Mouse (Mus musculus): ENCODE results near the gene Grip1.

Grip1 gene

DNA sequence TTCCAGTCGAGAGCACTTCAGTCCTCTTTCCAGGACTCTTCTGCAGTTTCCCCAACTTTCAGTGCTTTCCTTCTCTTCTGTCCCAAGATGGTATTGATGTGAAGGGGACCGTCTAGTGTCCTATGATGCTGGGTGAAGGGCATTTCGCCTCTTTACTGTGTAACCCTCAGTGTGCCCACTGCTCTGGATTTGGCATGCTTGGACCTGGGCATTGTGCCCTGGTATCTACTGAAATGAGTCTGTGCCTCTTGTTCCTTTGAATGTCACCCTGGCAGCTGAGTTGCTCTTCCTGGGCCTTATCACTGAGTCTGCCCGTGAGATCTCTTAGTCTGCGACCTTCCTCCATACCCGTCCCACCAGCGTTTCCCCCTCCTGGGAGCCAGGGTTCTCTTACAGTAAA is 9.7 kb downstream of the Grip1 start:
- DNase-seq: no peak

DNA sequence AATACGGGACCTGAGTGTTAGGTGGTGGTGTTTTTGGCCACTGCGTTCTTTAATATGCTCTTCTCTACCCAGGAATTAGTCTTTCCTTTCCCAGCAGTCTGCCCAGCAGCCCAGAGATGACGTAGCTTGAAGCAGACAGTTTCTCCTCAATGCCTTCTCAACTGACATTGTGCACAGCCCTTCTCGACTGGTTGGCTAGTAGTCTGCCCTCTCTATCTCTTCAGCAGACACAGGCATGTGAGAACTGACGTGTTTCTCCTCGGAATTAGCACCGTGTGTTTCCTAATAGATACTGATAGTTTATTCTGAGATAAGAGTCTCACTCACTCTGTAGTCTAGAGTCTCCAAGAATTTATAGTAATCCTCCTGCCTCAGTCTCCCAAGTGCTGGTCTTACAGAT is 10.2 kb downstream of the Grip1 start:
- DNase-seq: no peak

DNA sequence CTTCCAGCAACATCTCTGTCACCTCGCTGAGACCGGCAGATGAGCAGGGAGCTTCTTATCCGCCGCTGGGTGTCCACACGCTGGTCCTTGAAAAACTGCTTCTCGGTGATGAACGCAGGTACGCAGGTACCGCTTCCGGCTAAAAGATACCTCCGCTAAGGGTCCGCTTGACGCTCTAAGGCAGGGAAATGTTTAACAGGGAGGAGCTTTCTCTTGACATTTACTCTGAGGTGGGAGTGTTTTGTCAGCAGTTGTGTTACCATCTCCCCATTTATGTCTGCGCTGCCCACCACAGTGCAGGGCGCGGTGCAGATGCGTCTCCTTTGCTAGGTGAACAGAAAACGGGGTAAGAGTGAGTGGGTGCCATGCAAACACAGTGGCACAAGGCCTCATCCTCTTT is 14.3 kb downstream of the Grip1 start:
- DNase-seq: no peak

DNA sequence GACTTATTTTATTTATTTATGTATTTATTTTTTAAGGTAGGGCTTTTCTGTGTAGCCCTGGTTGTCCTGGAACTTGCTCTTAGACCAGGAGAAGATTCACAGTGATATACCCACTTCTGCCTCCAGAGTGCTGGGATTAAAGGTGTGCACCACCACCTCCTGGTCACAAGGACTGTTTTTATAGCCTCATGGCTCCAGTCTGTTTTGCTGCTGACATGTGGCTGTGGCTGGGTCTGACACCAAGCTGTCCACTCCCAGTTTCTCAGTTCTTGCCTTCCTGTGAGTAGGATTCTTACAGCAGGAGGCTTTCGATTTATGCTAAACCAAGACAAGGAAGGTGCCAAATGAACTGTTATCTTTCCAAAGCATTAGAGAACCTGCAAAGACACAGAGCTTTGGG is 16.5 kb downstream of the Grip1 start:
- DNase-seq: no peak

DNA sequence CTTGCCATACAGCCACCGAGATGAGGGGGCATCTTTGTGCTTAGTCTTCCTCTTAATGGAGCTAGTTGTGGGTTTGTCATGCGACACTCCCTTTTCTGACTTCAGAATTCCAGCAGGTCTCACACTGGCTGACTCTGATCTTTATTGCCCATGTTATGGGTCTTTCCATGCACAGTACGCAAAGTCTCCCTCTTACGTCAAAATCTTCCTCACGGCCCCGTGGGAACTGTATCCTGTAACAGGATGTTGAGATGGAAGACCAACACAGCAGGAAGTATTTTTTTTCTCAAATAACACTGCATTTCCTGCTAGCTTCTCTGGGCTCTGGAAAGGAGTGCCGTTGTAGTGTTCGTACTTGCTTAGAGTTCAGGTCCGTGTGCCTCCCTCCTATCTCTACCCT is 21.5 kb downstream of the Grip1 start:
- DNase-seq: no peak

DNA sequence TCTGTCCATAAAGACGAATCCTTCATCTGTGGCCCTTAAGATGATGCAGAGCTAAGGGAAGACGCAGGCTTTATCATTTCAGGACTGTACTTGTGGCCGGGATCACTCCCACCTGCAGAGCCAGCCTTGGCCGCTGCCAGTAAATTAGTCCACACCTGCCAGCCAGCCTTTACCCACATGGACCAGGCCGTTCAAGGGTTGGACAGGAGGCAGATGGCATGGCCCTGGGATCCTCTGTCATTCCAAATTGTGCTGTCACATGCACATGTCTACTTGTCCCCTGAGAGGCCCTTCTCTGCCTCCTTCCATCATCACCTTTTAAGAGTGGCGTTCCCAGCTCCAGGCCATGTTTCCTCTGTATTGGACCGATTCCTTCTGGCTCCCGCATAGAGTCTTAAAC is 24.0 kb downstream of the Grip1 start:
- DNase-seq: no peak

DNA sequence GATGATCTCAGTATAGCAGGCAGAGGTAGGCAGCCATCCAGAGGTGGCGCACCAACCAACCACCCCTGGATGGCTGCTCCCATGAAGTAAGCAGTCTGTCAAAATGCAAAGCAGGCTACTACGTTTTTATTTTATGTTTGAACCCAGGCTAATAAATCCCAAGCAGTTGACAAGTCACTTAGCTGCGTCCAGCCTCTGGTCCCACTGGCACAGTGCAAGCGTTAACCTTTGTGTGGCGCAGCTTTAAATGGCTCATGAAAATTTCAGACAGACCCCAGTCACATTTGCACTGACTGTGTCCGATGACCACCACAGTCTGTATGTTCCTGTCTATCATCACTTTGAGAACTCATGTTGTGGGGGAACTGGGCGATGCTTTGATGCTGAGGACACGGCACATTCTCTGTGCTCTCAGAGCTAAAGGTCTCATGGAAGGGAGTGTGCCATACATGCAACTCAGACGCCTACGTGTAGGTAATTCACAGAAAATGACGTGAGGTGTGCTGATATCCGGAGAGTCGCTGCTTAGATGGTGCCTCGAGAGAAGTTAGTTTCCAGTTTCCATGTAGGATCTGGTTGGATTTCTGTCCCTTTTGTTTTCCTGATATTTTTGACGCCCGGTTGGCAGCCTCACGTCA is 29.6 kb downstream of the Grip1 start:
- DNase-seq: no peak

DNA sequence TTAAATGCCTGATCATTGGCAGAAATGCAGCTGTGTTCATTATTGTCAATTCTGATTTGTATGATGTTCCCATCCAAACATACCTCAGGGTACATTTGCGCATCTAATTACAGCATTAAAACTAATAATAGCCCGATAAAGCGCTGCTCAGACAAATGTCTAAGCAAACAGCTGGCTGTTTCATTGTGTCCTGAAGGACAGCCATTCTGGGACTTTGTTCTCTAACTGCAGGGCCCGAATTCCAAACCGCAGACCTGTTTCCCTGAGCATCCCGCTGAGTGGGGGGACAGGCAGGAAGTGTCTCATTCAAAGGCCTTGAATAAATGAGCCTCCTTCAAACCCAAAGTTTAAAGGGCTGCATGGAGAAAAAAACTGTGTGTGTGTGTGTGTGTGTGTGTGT is 30.1 kb downstream of the Grip1 start:
- DNase-seq: no peak

DNA sequence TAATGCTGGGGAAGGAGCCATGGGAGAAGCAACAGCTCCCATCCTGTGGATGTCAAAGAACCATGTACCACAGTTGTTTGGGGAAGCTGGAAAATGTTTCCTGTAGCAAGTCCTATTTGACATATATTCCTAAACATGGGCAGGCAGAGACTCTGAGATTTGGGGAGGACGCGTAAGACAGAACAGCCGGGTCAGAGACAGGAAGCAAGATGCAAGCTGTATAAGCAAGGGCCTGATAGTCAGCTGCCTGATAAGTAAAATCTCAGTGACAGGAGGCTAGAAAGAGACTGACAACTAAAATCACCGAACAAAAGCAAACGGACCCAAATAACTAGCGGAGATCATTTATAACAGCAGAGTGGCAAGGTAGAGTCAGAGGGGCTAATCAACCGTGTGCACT is 33.3 kb downstream of the Grip1 start:
- no peak for DNase-seq

DNA sequence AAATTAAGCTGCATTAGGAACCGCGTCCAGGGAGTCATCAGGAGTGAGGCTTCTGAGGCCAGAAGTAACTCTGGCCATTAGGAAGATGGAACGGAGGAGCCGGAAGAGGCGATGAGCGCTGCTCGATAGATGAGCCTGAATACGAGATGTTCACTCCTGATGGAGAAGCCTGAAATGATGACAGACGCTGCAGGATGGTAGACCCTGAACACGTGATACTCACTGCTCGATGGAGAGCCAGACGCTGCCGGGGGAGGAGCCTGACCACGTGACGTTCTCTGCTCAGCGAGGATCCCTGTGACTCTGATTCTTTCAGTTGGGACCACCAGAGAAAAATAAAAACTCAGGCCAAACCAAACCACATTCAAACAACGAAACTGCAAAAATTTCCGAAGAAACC is 37.2 kb downstream of the Grip1 start:
- no peak for DNase-seq

DNA sequence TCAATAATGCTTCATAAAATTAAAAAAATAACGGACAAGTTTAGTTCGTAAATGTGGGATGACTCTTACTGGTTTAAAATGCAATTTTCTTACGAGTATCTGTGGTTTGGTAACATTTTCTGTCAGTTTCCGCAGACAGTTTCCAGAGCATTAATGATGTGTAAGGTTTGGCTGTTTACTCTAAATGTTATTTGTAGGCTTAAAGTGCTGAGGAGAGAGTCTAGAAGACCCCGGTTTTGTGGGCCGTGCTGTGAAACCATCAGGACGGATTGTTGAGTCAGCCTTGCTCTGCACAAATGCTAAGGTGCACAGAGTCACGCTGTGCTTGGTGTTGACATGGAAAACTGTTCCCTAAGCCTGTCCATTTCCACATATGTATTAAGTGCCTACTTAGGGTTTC is 41.7 kb downstream of the Grip1 start:
- no peak for DNase-seq

DNA sequence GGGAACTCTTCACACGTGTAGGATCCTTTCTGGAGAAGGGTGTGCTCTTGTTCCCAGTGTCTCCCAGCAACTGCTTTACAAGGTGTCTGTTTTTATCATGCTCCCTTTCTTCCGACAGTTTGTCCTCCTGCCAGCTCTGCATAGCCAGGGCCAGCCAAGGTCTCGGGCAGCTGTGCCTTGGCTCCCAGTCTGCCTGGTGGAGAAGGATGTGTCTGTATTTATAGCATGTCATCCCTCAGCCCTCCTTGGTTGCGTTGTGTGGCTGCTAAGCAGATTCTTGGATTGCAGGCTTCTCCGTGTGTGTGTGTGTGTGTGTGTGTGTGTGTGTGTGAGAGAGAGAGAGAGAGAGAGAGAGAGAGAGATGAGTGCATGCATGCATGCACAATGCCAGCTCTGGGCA is 42.6 kb downstream of the Grip1 start:
- peak; percentile 20 for DNase-seq

DNA sequence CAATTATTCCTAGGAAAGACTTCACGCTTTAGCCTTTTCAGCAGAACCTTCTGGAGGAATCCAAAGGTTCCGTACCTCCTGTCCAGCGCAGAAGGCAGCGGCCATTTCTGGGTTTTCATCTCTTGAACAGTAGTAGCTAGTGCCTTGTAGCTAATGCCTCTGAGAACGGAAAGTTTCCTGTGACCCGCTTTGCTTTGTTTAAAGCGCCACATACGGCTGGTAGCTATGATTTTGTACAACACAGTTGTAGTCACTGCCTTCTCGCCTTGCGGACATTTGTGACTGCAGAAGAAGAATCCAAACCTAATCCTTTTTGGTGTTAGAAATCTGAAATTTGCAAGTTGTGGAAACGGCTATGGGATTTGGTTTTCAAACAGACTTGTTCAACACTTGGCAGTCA is 68.1 kb downstream of the Grip1 start:
- no peak for DNase-seq

DNA sequence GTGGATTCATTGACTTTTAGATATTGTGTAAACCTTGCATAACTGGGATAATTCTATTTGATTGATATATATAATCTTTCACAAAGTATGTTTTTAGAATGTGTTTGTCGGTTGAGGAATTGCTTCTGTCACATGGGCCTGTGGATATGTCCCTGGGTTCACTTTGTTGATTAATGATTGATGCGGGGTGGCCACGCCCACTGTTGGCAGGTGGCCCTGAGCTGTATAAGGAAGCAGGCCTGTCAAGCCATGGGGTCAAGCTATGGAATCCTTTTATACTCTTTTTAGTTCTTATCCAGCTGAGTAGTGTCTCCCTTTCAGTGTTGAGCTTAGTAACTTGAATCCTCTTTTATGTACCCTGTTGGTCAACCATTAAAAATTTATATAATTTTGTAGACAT is 72.1 kb downstream of the Grip1 start:
- no peak for DNase-seq

DNA sequence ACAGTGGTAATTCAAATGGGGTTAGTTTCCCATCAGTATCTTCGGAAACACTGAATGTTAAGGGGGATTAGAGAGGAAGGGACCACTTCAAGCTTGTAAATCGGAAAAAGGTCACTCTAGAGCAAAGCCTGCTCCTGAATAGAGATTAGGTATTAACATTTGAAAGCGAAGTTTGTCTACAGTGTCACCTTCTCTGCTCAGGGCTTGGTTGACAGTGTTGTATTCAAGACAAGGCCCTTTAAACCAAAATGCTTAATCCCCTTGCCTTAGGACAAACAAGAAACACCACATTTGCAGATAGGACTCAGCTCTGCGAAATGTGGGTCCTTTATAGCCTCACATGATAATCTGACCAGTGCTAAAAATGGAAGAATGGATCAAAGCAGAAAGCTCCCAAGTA is 81.2 kb downstream of the Grip1 start:
- no peak for DNase-seq

DNA sequence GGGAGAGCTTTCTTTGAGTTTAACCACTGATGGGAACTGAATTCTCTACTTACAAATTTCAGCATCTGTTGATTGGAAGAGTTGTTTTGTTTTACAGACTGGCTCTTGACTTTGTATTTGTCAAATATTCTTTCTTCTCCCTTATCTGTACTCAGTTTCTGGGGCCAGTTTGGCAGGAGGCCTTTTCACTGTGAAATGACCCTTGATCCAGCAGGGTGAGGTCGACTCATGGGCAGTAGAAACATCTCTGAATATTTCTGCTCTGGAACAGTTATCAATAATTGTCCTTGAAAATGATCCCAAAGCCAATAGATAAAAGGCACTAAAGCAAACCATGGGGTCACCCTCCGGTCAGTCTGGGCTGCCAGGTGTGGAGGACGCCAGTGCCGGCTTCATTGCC is 88.0 kb downstream of the Grip1 start:
- no peak for DNase-seq

DNA sequence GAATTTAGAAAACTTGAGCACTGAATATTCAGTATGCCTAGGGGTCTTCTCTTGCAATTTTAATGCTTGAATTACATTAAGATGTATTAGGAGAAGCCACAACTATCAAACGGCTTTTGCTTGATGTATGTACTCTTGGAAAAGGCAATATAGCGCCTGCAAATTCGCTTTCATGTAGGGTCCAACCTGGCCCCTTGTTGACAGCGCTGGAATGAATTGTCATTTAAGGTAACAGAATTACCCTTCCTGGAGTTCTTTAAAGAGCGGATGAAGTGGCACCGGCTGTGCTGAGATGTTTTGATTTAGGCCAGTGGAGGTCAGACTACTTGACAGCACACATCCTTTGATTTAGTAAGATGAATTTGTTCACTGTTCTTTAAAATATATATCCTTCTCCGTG is 90.1 kb downstream of the Grip1 start:
- no peak for DNase-seq

DNA sequence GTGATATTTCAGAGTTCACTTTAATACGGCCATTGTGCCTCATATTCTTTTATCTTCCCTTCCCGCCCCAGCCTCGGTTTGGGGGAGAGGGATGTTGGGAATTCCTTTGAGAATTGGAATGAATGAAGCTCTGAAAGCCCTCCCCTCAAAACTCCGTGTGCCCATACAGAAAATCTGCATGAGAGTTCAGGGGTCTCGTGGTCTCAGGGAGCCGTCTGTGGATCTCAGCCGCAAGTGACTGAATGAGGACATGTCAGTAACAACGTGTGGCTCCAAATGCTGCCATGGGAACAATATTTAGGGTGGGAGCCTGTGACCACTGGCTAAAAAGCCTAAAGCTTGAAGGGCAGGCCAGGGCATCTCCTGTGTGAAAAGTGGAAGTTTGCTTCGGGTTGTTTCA is 91.1 kb downstream of the Grip1 start:
- no peak for DNase-seq

DNA sequence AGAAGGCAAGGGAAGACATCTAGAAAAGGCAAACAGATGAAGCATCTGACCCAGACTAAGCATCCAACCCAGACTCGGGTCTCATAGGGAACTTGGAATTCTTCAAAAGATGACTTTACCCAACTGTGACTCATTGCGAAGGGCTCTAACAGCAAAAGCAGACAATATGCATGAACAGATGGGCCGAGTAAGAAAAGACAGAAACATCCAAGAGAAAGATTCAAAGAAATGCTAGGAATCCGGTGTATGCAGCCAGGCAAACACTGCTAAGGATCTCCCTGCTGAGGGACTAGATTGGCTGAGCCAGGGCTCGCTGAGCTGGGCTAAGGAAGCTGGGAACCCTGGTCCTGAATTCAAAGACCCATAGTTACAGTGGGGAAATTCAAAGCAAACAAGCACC is 94.2 kb downstream of the Grip1 start:
- DNase-seq: no peak

DNA sequence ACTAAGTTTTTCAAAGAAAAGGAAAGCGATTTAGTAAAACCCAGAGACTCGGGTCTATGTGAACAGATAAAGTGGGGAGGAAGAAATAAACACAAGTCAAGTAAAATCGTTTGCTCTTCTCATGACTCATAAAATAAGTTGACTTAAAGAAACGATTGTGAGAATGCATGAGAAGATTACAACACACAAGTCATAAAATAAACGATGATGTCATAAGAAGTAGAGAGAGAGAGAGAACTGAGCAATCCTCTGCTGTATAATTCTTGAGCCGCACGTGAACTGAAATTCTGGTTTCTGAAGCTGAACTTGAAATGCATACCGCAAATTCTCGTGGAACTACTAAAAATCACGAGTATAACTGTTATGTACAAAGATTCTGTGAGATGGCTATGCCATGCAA is 95.1 kb downstream of the Grip1 start:
- DNase-seq: no peak

DNA sequence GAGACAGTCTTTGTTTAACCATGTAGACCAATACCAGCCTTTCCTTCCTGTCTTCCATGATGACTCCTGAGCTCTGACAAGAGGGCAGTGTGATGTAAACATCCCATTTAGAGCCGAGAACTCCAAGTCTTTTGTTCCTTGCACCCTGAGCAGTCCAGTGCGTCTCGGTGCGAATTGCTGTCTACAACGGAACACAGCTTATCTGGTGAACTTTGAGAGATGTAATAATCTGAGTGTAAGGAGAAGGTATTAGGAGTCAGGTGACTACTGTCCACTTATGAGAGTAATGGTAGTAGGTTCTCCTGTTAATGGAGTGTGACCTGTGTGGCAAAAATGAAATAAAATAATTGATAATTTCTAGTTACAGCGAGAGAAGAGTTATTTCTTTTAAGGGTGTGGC is 97.0 kb downstream of the Grip1 start:
- no peak for DNase-seq

DNA sequence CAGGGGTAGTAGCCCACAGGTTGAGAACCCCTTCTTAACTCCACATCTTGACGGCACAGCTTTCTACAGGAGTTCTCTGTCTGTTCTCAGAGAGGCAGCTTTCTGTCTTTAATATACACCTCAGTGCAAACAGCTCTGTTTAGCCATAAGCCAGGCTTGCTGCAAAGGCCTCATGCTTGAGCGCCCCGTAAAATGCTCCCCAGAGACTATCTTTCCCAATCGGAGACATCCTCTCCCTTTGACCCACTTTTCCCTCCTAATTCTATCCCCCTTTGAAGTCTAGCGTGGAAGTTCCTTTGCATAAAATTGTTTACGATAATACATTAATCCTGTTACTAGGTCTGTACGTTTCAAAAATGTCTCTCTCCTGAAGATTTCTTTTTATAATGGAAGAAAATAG is 102.7 kb downstream of the Grip1 start:
- no peak for DNase-seq

DNA sequence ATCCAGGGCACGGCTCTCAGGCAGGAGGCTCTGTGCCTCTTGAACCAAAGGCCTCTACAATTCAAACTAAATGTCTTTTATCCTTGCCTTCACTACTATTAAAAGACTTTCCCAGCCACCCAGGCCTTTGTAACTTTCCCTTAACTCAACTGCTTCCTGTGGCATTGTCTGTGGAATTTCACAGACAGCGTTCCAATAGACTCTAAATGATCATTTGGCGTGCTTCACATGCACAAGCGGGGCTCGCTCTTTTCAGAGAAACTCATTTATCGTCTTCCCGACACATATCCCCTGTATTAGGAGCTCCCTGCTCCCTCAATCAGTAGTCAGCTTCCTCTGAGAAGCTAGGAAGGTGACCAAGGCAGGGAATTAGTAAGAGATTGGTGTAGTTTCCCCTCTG is 104.8 kb downstream of the Grip1 start:
- no peak for DNase-seq

DNA sequence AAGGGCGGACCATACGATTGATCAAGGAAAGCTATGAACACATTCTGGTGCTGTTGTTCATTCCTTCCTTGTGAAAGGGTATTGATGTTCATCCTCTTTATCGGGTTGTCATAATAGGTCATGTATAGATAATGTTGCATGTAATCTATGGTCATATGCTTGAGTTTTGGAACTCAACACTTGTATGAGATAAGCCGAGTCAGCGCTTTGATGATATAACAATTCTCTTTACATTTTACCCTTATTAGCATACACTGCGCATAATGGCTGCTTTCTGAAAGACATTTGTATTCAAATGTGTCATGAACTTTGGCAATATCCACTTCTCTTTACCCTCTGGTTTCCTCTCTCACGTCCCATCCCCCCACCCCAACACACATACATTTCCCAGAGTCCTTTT is 111.2 kb downstream of the Grip1 start:
- no peak for DNase-seq

DNA sequence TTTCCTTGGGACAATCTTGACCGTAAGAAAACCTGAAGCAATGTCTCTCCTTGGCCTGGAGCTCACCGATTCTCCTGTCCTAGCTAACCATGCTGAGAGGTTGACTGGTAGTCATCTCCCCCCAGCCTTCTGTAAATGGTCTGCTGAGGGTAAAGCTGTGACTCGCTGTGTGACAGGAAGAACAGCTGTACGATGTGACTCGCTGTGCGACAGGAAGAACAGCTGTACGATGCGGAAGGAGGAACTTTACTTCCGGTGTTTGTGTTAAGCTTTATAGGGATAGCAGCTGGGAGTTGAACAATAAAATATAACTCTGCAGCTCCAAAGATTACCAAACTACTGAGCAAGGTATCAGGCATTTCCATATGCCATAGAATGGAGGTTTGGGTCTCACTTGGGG is 119.5 kb downstream of the Grip1 start:
- no peak for DNase-seq

DNA sequence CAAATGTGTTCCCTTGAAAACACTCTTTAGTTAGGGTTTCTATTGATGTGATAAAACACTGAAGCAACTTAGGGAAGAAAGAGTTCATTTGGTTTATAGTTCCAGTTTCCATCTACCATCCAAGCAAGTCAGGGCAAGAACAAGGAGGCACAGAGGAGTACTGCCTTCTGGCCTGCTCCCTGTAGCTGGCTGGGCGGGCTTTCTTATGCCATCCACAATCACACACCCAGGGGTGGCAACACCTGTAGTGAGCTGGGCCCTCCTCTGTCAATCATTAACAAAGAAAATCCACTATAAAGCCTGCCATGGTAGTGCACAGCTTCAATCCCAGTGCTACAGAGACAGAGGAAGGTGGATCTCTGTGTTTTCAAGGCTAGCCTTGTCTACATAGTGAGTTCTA is 122.2 kb downstream of the Grip1 start:
- no peak for DNase-seq
